Mouse (Mus musculus) kidney, postnatal 10 days (tissue): ENCODE results near the gene Olfr479.
"Not testable (repeated sequence)": the region's sequence is repeated elsewhere in the genome, so short reads cannot be mapped to it uniquely, and the experiment has no call there.

Experiments
- DNase-seq: peaks from one replicate; pipeline ENCODE4 v3.0.0; 2021; ENCODE audit warnings: mixed read lengths

Olfr479 gene

DNA sequence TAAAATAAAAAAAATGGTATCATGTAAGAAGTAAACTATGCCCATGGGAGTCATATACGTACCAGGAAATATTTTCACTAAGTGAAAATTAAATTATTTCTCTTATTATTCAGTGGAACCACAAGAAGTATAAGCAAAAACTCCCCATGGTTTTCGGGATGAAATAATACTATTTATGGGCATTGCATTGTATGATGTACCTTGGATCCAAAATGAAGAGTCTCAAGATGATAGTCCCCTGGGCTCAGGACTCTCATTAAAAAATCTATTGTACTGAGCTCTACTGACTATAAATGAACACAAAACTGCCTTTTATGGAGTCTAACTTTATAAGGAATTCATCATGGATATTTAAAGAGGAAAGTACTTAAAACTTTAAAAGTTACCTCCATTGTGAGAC is at the start of gene Olfr479:
Gene Olfr479 (plus strand): TSS at position 301 of the 400 bp plus-strand sequence.
- DNase-seq: no peak

DNA sequence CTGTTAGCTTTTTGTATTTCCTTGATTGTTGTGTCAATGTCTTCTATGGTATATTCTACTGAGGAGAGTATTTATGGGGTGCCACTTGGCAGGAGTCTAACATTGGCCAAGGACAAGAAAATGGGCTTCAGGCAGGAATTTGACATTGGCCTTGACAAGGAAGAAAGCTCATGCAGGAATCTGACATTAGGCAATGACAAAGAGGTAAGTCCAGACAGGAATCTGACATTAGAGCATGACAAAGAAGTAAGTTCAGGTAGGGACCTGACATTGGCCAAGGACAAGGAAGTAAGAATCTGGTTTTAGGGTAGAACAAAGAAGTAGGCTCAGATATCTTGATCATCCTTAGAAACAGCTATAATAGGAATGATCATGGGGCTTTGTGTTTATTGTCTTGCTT is 36.2 kb upstream of the Olfr479 start:
- DNase-seq: not testable (repeated sequence)

DNA sequence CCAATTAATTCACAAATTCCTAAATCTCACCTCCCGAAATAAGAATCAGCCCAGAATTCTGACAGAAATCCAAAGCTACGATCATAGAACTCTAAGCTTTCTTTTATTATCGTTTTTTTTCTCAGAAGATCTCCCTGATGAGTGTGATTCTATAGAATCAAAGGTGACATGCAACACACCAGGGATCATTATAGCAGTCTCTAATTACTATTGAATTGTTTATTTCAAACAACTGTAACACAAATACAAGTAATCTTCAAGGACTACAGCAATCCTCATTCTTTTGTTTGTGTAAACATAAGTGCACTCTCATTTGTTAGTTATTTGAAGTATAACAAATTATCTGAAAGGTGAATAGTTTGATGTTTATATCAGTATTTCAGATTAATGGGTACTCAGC is 16.6 kb upstream of the Olfr479 start, which contains the start of gene Olfr478:
Gene Olfr478 (minus strand): TSS at position 101 of the 400 bp plus-strand sequence.
- no peak for DNase-seq

DNA sequence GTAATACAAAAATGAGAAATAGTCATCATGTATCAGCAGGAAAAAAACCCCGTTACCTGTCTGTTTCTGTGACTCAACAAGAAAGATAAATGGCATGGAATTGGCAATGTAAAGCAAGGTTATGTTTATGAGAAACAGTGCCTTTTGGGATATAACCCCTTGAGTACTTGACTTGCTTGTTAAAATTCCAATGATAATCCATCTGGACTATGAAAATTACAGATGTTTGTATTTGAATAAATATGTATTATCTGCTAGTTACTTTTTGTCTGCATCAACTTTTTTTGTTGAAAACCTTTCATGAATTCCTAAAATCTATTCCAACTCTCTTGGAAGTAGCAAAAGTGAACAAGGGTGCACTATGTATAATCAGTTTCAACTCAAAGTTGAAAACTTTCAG is 16.8 kb downstream of the Olfr479 start, which contains the start of gene Olfr480:
Gene Olfr480 (minus strand): TSS at position 101 of the 400 bp plus-strand sequence.
- DNase-seq: no peak

DNA sequence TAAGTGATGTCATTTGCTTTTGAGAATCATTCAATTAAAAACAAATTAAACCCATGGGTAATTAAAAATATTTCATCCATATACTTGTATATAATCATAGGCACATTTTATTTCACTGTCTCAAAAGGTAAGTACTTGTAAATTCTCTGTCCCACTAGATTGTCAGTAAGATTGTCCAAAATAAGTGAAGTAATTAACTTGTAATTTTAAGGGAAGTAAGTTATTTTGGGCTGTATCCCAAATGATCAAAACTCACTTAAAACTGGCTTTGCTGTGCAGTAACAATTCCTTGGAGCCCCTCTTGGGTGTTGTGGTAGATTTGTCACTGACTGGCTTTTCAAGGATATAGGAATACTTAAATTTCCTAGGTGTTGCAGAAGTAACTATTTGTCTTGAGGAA is 29.1 kb downstream of the Olfr479 start, which contains the start of gene Olfr481:
Gene Olfr481 (plus strand): TSS at position 301 of the 400 bp plus-strand sequence.
- DNase-seq: no peak

DNA sequence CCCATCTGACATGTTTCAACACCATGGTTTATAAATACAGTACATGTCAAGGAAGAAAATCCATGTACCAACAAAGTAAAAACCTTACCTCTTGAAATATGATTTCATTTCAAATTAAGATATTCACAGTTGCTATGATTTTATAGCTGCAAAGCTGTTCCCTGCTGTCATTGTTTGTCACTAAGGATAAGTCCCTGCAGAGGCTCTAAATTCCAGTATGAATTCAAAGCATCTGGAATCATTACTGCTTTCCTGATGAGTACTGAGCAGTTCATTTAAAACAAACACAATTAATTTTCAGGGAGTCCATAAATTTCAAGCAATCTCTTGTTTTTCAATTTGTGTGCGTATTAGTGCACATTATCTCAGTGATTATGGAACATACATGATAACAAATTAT is 47.0 kb downstream of the Olfr479 start, which contains the start of gene Olfr482:
Gene Olfr482 (minus strand): TSS at position 101 of the 400 bp plus-strand sequence.
- no peak for DNase-seq

DNA sequence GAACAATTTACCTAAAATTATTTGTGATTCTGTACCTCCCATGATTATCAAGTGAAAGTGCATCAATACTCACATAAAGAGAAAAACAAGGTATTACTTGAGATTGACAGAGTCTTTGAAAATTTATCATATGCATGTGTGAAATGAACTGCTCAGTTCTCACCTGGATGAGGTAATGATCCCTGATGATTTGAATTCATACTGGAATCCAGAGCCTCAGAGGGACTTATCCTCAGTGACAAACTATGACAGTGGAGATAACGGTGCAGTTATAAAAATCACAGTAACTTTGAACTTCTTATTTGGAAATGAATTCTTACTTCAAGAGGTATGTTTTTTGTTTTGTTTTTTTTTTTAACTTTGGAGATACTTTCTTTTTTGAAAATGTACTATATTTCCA is 50.1 kb downstream of the Olfr479 start, which contains the start of gene Olfr483:
Gene Olfr483 (plus strand): TSS at position 301 of the 400 bp plus-strand sequence.
- no peak for DNase-seq
